Mouse (Mus musculus) T-cell, adult 66 days (primary cell): ENCODE results near the gene Gm7075. TPM values are rescaled to one million over a fixed set of nuclear protein-coding genes. Genes with fewer than 3 reads are reported as not detected.

ENCODE experiments used
- total RNA-seq, 2 experiments: library from RNA; stranded (reverse); gene quantifications; 3 replicates in 1 of 2; 4 replicates in 1 of 2; pipeline ENCODE4 v1.2.4; 2023

Gene Gm7075
- not detected for total RNA-seq

DNA sequence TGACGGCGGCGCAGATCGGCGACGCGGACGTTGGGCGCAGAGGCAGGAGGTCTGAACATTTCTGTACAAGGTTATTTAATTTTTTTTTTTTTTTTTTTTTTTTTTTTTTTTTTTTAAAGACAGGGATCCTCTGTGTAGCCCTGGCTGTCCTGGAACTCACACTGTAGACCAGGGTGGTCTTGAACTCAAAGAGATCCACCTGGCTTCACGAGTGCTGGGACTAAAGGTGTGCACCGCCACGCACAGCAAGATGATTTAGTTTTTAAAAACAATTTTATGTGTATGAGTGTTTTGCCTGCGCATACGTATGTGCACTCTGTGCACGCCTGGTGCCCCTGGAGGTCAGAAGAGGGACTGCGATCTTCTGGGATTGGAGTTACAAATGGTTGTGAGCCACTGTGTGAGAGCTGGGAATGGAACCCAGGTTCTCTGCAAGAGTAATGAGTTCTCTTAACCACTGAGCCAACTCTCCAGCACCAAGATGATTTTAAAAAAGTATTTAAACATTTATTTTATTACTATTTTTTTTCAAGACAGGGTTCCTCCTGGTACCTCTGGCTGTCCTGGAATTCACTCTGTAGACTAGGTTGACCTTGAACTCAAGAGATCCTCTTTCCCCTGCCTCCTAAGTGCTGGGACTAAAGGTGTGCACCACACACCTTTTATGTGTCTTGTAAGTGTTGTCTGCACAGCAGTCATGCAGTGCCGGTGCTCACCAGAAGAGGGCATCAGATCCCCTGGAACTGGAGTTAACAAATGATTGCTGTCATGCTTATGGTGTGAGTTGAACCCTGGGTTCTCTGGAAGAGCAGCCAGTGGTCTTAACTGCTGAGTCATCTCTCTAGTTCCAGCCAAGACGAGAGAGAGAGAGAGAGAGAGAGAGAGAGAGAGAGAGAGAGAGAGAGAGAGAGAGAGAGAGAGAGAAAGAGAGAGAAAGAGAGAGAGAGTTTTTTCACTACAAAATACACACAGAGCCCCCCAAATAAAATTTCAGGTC, at the start of gene Gm7075:
Gm7075 (minus strand) TSS at position 51 of the 997 bp plus-strand sequence.

DNA sequence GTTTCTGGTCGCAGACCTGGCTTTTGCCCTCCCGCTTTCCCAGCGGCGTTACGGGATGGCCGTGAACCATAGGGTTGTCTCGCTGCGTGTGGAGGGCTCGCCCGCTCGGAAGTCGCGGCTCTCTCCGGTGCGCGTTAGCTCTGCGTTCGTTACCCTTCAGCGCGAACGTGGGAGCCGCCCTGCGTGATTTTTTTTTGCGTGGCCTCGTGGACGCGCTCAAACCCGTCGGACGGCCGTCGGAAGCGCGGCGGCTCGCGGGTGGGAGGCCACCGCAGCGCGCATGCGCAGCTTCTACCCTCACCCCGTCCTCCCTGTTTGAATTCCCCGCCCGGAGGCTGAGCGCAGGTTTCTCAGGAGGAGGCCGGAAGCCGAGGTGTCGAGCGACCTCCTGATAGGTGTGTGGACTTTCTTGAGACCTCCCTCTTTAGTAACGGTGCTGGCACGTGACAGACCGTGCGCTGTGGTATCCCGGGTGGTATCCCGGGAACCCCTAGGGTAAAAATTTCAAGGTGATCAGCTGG, 8.3 kb upstream of the Gm7075 start, which contains the start of gene Ctnna3:
Ctnna3 (plus strand) TSS at position 314 of the 521 bp plus-strand sequence.

DNA sequence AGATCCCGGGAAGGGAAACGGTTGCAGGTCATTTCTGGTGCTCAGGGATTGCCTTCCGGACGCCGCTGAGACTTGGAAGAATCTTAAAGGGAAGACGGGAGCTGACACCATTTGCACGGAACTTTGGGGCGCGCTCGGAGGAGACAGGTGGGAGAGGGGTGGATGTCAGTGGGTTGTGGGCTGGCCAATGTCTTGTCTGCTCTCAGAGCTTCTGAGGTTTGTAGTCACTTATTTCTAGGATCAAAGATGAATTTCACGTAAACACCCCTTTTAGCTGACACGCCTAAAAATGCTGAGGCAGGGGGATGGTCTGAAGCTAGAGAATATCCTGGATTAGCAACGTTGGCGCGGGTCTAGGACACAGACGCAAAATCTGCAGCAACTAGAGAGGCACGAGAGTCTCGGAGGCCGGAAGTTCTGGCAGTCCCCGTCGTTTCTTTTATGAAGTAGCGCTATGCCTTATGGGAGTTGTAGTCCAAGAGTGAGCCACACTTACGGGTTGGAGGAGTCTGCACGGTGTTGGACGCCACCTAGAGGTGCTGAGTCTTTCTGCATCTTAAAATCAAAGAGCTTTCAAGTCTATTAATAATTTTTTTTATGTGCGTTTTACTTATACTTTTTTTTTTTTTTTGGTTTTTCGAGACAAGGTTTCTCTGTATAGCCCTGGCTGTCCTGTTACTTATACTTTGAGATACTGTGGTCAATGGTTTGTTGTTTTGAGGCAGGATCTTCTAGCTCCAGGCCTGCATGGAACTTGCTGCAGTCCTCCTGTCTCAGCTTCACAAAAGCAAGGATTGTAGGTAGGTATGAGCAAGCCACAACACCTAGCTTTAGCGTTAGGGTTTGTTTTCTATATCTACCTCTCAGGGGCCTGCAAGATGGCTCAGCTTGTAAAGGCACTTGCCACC, 39.0 kb downstream of the Gm7075 start, which contains the start of gene Dnajc12:
Dnajc12 (plus strand) TSS at position 72 of the 908 bp plus-strand sequence.

DNA sequence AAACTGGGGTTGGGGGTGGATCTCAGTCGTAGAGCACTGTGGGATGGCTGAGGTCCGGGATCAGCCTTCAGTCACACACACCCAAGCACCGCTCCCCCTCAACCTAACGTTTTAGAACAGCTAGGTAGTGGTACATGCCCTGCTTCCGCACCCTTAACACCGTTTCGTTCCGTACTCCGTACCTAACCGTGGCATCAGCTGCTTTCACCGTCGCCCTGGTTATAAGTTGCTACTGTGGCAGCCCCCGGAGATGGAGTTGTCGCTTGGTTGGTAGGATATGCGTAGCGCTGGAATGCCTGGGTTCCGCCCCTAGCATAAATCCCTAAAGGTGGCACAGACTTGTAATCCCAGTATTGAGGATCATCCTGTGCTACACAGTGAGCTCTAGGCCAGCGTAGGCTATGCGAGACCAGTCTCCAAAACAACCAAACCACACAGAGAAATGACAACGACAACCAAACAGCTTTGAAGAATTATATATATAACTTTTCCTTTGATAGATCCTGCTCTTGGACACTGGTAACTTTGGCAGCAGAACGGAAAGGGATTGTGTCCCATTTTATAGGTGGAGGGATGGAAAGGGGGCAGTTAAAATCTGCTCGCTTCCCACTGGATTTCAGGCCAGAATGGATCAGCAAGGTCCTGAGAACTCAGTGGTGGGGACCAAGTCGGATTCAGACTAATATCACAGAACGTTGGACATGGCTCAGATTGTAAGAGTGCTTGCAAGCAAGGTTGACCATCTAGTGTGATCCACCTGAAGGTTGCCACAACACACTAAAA, 39.9 kb downstream of the Gm7075 start, which contains the start of gene Sirt1:
Sirt1 (minus strand) TSS at position 207 of the 783 bp plus-strand sequence.

Other genes starting within 250 kb of the Gm7075 start
- not detected for gene Mypn, start 217.8 kb downstream of the Gm7075 start, total RNA-seq
- 100 to 1,000 TPM; 146 to 162 TPM for gene Herc4, start 178.0 kb downstream of the Gm7075 start, total RNA-seq
- 10 to 100 TPM; 42.5 to 63.1 TPM for gene Sirt1, start 40.1 kb downstream of the Gm7075 start, total RNA-seq
- 1 to 10 TPM; 2.6 to 3.8 TPM for gene Dnajc12, start 39.3 kb downstream of the Gm7075 start, total RNA-seq
- not detected for gene Ctnna3, start 8.3 kb upstream of the Gm7075 start, total RNA-seq